Mouse (Mus musculus) Muller cell, postnatal 12 days (primary cell): ENCODE data around the gene Egflam.

Experiments
- DNase-seq: peaks from one replicate; pipeline ENCODE4 v3.0.0-alpha.2; 2015; ENCODE audit errors: inconsistent ontology term

Egflam gene

GRCm38 (mm10) chr15:7292854-7293253, 105.3 kb downstream of the Egflam start:
- DNase-seq = no peak

- DNase-seq = no peak
Observed at GRCm38 (mm10) chr15:7290003-7290402, 108.2 kb downstream of the Egflam start.

- DNase-seq = no peak
Observed at GRCm38 (mm10) chr15:7289516-7289915, 108.7 kb downstream of the Egflam start.

- DNase-seq = no peak
Observed at GRCm38 (mm10) chr15:7288841-7289424, 109.3 kb downstream of the Egflam start.

- DNase-seq = no peak
Observed at GRCm38 (mm10) chr15:7287911-7288310, 110.3 kb downstream of the Egflam start.

GRCm38 (mm10) chr15:7281579-7281978, 116.6 kb downstream of the Egflam start:
- no peak for DNase-seq

- peak; percentile 73 for DNase-seq
Observed at GRCm38 (mm10) chr15:7263822-7264221, 134.4 kb downstream of the Egflam start.

GRCm38 (mm10) chr15:7263339-7263738, 134.9 kb downstream of the Egflam start:
- DNase-seq = no peak

- no peak for DNase-seq
Observed at GRCm38 (mm10) chr15:7261371-7261770, 136.8 kb downstream of the Egflam start.

- DNase-seq = no peak
Observed at GRCm38 (mm10) chr15:7256577-7256976, 141.6 kb downstream of the Egflam start.

- DNase-seq = no peak
Observed at GRCm38 (mm10) chr15:7253326-7253725, 144.9 kb downstream of the Egflam start.

GRCm38 (mm10) chr15:7252106-7252636, 146.0 kb downstream of the Egflam start:
- DNase-seq = no peak

- no peak for DNase-seq
Observed at GRCm38 (mm10) chr15:7251042-7251441, 147.2 kb downstream of the Egflam start.

- DNase-seq = no peak
Observed at GRCm38 (mm10) chr15:7249216-7249615, 149.0 kb downstream of the Egflam start.

- no peak for DNase-seq
Observed at GRCm38 (mm10) chr15:7247321-7247720, 150.9 kb downstream of the Egflam start.

- no peak for DNase-seq
Observed at GRCm38 (mm10) chr15:7242161-7242850, 155.9 kb downstream of the Egflam start.

GRCm38 (mm10) chr15:7240950-7241349, 157.2 kb downstream of the Egflam start:
- no peak for DNase-seq

- no peak for DNase-seq
Observed at GRCm38 (mm10) chr15:7239904-7240303, 158.3 kb downstream of the Egflam start.

- no peak for DNase-seq
Observed at GRCm38 (mm10) chr15:7233393-7234090, 164.7 kb downstream of the Egflam start.

- peak; percentile 63 for DNase-seq
Observed at GRCm38 (mm10) chr15:7226225-7226624, 172.0 kb downstream of the Egflam start.

- DNase-seq = no peak
Observed at GRCm38 (mm10) chr15:7224151-7224775, 173.9 kb downstream of the Egflam start.

- DNase-seq = no peak
Observed at GRCm38 (mm10) chr15:7222809-7223208, 175.4 kb downstream of the Egflam start.
